Mouse (Mus musculus): ENCODE results near the gene Mob2.

DNA sequence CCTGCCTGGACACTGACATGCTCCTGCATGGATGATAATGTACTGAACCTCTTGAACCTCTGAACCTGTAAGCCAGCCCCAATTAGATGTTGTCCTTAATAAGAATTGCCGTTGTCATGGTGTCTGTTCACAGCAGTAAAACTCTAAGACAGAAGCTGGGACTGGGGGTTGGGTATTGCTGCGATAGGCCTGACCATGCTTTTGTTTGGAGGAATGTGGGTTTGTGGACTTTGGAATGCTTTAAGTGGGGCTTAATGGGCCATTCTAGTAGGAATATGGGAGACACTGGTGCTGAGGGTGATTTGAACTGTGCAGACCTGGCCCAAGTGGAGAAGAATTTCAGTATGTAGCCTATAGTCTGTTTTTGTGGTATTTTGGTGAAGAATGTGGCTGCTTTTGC lies 15.5 kb downstream of the Mob2 start:
- TF ChIP-seq POLR2A (IDR thresholded peaks at IDR 0.05; ENCODE audit: insufficient read depth, low read length) (no peak), CTCF (IDR thresholded peaks at IDR 0.05; ENCODE audit: low read depth, low read length) (no peak)
